Mouse (Mus musculus) spleen, postnatal 36 days (tissue): ENCODE measurements around the gene Phf7.

Source experiments
- DNase-seq, 2 experiments: peaks; one replicate each; pipeline ENCODE4 v3.0.0; 2022; ENCODE audit warnings: low spot score in 2 of 2, mixed read lengths in 1 of 2

Gene Phf7

GRCm38 (mm10) chr14:31251084-31251604, at the start of gene Phf7, which contains the start of gene Bap1:
Gene Phf7 (minus strand): TSS chr14:31251317.
Gene Bap1 (plus strand): TSS chr14:31251450.
- peak; percentile 92 to 94 for DNase-seq

GRCm38 (mm10) chr14:31285728-31286127, 34.6 kb upstream of the Phf7 start:
- DNase-seq = no peak

- peak; percentile 54 to 69 for DNase-seq
Measured at GRCm38 (mm10) chr14:31272164-31272563, 21.0 kb upstream of the Phf7 start.

- no peak for DNase-seq
Measured at GRCm38 (mm10) chr14:31271121-31271520, 20.0 kb upstream of the Phf7 start.

GRCm38 (mm10) chr14:31269456-31270100, 18.5 kb upstream of the Phf7 start:
- DNase-seq = no peak

- no peak for DNase-seq
Measured at GRCm38 (mm10) chr14:31268301-31269001, 17.3 kb upstream of the Phf7 start.

- DNase-seq = no peak
Measured at GRCm38 (mm10) chr14:31267649-31268048, 16.5 kb upstream of the Phf7 start.

GRCm38 (mm10) chr14:31260932-31261331, 9.8 kb upstream of the Phf7 start:
- DNase-seq = no peak

- no peak for DNase-seq
Measured at GRCm38 (mm10) chr14:31260374-31260773, 9.3 kb upstream of the Phf7 start.

- DNase-seq = no peak
Measured at GRCm38 (mm10) chr14:31258476-31259050, 7.4 kb upstream of the Phf7 start.

- DNase-seq = no peak
Measured at GRCm38 (mm10) chr14:31252091-31252490, 974 bp upstream of the Phf7 start.

- no peak for DNase-seq
Measured at GRCm38 (mm10) chr14:31251626-31252025, 509 bp upstream of the Phf7 start.

GRCm38 (mm10) chr14:31250222-31251083, 664 bp downstream of the Phf7 start:
- no peak for DNase-seq

- no peak for DNase-seq
Measured at GRCm38 (mm10) chr14:31248396-31248795, 2.7 kb downstream of the Phf7 start.

GRCm38 (mm10) chr14:31245946-31246345, 5.2 kb downstream of the Phf7 start:
- no peak for DNase-seq

- DNase-seq = no peak
Measured at GRCm38 (mm10) chr14:31244777-31245176, 6.3 kb downstream of the Phf7 start.

GRCm38 (mm10) chr14:31240528-31240927, 10.6 kb downstream of the Phf7 start:
- no peak for DNase-seq

- DNase-seq = no peak
Measured at GRCm38 (mm10) chr14:31237101-31237882, 13.8 kb downstream of the Phf7 start.

GRCm38 (mm10) chr14:31233996-31234591, 17.0 kb downstream of the Phf7 start:
- DNase-seq = peak; percentile 50 to 68
